Mouse (Mus musculus): ENCODE data around the gene Gm4981. TPM values are rescaled to one million over a fixed set of nuclear protein-coding genes. Genes with fewer than 3 reads are reported as not detected.
"Not testable (repeated sequence)": the region's sequence is repeated elsewhere in the genome, so short reads cannot be mapped to it uniquely, and the experiment has no call there.

The Gm4981 gene
- polyA plus RNA-seq, 1 experiment: not detected

DNA sequence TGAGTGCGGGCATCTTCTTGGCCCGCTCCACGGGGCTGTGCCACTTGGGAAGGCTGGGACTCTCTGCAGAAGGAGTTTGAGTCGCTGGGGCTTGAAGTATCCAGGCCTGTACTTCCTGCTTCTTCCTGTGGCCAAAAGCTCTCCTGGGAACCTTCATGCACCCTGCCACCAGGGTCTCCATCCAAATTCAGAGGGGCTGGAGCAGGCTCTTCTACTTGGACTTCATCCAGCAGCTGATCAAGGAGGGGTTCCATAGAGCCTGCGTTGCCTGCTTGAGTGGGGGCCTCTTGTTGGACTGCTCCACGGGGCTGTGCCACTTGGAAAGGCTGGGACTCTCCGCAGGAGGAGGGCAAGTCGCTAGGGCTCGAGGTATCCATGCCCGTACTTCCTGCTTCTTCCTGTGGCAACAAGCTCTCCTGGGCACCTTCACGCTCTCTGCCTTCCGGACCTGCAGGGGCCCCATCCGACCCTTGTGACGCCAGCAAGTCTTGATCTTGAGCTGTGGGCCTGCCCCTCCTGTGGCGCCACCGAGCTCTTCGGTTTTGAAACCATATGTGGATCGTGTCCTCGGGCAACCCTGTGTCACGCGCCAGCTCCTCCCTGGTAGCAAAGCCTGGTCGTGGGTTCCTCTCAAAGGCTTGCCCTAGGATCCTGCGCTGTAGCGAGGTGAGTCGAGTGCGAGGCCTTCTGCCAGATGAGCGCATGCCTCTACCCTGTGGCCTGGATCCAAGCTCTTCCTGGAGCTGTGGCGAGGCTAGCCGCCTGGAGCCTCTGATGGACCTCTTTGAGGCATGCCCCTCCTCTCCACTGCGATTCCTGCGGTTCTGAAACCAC, 12.3 kb downstream of the Gm4981 start:
- WGBS: 86% methylated on average over 31 of the region's 31 CpGs
- H3K4me3 ChIP-seq (ENCODE audit: extremely low read depth, insufficient read depth, insufficient read length); H3K27me3 ChIP-seq (ENCODE audit: control insufficient read depth, insufficient read depth, low read length); H3K36me3 ChIP-seq (ENCODE audit: control insufficient read depth, insufficient read depth, low read length); H3K4me1 ChIP-seq (ENCODE audit: control insufficient read depth, insufficient read depth, insufficient read length); H3K27ac ChIP-seq (ENCODE audit: insufficient read depth, low read length): not testable (repeated sequence)
- DNase-seq (ENCODE audit: low read depth in 1 of 2, low spot score in 2 of 2): peak in 1 of 2 experiments; percentile 74

DNA sequence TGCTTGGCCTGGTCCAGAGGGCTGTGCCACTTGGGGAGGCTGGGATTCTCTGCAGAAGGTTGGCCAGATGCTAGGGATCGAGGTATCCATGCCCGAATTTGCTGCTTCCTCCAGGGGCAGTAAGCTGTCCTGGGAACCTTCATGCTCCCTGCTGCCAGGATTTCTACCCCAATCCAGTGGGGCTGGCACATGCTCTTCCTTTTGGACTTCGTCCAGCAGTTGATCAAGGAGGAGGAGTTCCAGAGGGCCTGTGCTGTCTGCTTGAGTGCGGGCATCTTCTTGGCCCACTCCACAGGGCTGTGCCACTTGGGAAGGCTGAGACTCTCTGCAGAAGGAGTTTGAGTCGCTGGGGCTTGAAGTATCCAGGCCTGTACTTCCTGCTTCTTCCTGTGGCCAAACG, 13.3 kb downstream of the Gm4981 start:
- H3K4me1 ChIP-seq (ENCODE audit: control insufficient read depth, insufficient read depth, insufficient read length): not testable (repeated sequence)

DNA sequence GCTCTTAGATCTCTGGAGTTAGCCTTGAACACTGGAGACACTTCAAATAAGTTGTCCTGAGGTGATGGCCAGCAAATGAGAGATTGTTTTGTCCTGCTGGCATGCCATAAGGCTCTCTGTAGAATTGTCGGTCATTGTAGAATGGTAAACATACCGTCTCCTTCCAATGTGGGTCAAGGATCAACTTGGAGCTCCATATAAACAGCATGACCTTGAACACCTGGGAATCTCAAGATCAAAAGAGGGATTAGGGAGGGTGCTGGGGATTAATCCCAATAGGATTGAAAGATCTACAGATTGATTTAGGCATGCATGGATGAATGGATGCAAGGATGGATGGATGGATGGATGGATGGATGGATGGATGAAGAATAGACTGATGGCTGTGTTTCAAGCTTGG, 14.9 kb downstream of the Gm4981 start:
- 91% methylated on average over 2 of the region's 2 CpGs for WGBS
- H3K27ac ChIP-seq (ENCODE audit: insufficient read depth, low read length); DNase-seq (ENCODE audit: low read depth in 1 of 2, low spot score in 2 of 2); H3K36me3 ChIP-seq (ENCODE audit: control insufficient read depth, insufficient read depth, low read length); H3K27me3 ChIP-seq (ENCODE audit: control insufficient read depth, insufficient read depth, low read length); H3K4me1 ChIP-seq (ENCODE audit: control insufficient read depth, insufficient read depth, insufficient read length); H3K4me3 ChIP-seq (ENCODE audit: extremely low read depth, insufficient read depth, insufficient read length): not testable (repeated sequence)

More for the DNA sequence above, 13.3 kb downstream of the Gm4981 start:
- WGBS: 80% methylated on average over 4 of the region's 6 CpGs
- not testable (repeated sequence) for H3K27me3 ChIP-seq (ENCODE audit: control insufficient read depth, insufficient read depth, low read length); H3K36me3 ChIP-seq (ENCODE audit: control insufficient read depth, insufficient read depth, low read length); H3K27ac ChIP-seq (ENCODE audit: insufficient read depth, low read length); H3K4me3 ChIP-seq (ENCODE audit: extremely low read depth, insufficient read depth, insufficient read length); DNase-seq (ENCODE audit: low read depth in 1 of 2, low spot score in 2 of 2)

DNA sequence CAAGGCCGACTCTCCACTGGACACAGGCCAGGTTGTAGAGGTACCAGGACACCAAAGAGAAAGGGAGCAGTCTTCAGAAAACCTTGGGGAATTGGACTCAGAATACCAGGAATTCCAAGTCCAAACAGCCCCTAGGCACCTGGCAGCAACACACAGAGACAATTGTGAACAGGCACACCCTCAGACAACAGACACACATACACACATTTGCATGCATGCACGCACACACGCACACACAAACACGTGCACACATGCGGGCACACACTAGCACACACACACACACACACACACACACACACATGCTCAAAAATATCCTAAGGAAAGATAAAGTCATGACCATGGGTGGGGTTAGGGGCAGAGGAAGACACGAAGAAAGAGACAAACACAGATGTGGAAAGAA, 15.8 kb downstream of the Gm4981 start:
- H3K27me3 ChIP-seq (ENCODE audit: control insufficient read depth, insufficient read depth, low read length): no peaks in the 10 kb centered on the region
- peak in 1 of 2 experiments; percentile 34 for DNase-seq (ENCODE audit: low read depth in 1 of 2, low spot score in 2 of 2)
- no peak overlapping the region for H3K4me3 ChIP-seq (ENCODE audit: extremely low read depth, insufficient read depth, insufficient read length)
- no peaks in the 10 kb centered on the region for H3K4me1 ChIP-seq (ENCODE audit: control insufficient read depth, insufficient read depth, insufficient read length)
- no peaks in the 10 kb centered on the region for H3K36me3 ChIP-seq (ENCODE audit: control insufficient read depth, insufficient read depth, low read length)
- WGBS: 84% methylated on average over 6 of the region's 6 CpGs
- TF ChIP-seq CTCF (IDR thresholded peaks at IDR 0.05; ENCODE audit: extremely low read depth, insufficient read depth, insufficient read length, insufficient replicate concordance) (no peak), POLR2A (IDR thresholded peaks at IDR 0.05; ENCODE audit: low read depth, low read length) (no peak)
- no peak overlapping the region for H3K27ac ChIP-seq (ENCODE audit: insufficient read depth, low read length)

DNA sequence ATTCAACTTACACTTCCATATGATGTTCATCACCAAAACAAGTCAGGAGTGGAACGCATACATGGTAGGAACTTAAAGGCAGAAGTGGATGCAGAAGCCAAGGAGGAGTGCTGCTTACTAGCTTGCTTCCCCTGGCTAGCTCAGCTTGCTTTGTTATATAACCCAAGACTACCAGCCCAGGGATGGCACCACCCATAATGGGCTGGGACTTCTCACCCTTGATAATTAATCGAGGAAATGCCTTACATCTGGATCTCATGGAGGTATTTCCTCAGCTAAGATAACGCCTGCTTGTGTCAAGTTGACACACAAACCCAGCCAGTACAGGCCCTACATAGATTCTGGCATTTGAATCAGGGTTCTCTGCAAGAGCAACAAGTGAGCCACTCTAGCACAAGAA, 19.1 kb downstream of the Gm4981 start:
- no peak for DNase-seq (ENCODE audit: low read depth in 1 of 2, low spot score in 2 of 2)
- Histone ChIP-seq H3K4me1 (ENCODE audit: control insufficient read depth, insufficient read depth, insufficient read length) (no peaks in the 10 kb centered on the region), H3K4me3 (ENCODE audit: extremely low read depth, insufficient read depth, insufficient read length) (no peak overlapping the region), H3K27me3 (ENCODE audit: control insufficient read depth, insufficient read depth, low read length) (no peaks in the 10 kb centered on the region; the same call in 1 of the 2 replicates), H3K27ac (ENCODE audit: insufficient read depth, low read length) (no peak overlapping the region), H3K36me3 (ENCODE audit: control insufficient read depth, insufficient read depth, low read length) (no peaks in the 10 kb centered on the region)
- WGBS: 85% methylated on average over 3 of the region's 3 CpGs
- no peak for TF ChIP-seq POLR2A (IDR thresholded peaks at IDR 0.05; ENCODE audit: low read depth, low read length)
- TF ChIP-seq CTCF (IDR thresholded peaks at IDR 0.05; ENCODE audit: extremely low read depth, insufficient read depth, insufficient read length, insufficient replicate concordance): no peak

DNA sequence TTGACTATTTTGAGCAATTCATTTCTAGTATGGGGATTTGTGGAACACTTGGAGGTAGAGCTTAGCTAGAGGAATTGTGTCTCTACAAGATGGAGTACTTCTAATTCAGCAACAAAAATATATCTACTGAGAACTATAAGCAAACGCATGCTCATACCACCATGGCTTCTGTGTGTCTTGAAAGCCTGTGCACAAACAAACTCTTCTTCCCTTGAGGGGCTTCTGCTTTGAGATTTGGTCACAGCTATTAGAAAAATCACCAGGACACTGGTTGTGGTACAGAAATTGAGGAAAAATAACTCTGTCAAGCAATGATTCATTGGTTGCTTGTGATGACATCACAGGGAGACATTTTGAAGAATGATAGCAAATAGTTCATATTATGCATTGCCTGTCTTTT, 21.1 kb downstream of the Gm4981 start:
- Histone ChIP-seq H3K4me3 (ENCODE audit: extremely low read depth, insufficient read depth, insufficient read length) (no peak overlapping the region), H3K4me1 (ENCODE audit: control insufficient read depth, insufficient read depth, insufficient read length) (no peaks in the 10 kb centered on the region), H3K36me3 (ENCODE audit: control insufficient read depth, insufficient read depth, low read length) (no peaks in the 10 kb centered on the region), H3K27me3 (ENCODE audit: control insufficient read depth, insufficient read depth, low read length) (no peaks in the 10 kb centered on the region; the same call in 1 of the 2 replicates), H3K27ac (ENCODE audit: insufficient read depth, low read length) (no peak overlapping the region)
- WGBS: 87% methylated on average over 1 of the region's 1 CpGs
- no peak for DNase-seq (ENCODE audit: low read depth in 1 of 2, low spot score in 2 of 2)
- TF ChIP-seq POLR2A (IDR thresholded peaks at IDR 0.05; ENCODE audit: low read depth, low read length) (no peak), CTCF (IDR thresholded peaks at IDR 0.05; ENCODE audit: extremely low read depth, insufficient read depth, insufficient read length, insufficient replicate concordance) (no peak)

DNA sequence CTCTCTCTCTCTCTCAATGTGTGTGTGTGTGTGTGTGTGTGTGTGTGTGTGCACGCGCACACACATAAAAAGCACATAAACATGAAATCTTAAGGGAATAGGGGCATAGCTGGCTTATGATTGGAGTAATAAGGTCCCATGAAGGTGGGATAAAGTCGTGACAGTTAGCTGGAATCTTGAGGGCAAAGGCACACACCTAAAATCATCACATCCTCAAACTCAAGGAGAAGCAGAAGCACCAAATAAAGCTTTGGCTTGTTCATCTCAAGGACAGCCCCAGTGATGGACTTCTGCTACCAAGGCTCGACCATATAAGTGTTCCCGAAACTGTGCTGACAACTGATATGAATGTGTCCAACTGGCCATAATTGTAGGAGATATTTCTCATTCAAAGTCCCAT, 21.6 kb downstream of the Gm4981 start:
- DNase-seq (ENCODE audit: low read depth in 1 of 2, low spot score in 2 of 2): no peak
- TF ChIP-seq POLR2A (IDR thresholded peaks at IDR 0.05; ENCODE audit: low read depth, low read length): no peak
- no peak for TF ChIP-seq CTCF (IDR thresholded peaks at IDR 0.05; ENCODE audit: extremely low read depth, insufficient read depth, insufficient read length, insufficient replicate concordance)

More for the DNA sequence above, 21.6 kb downstream of the Gm4981 start:
- no peak overlapping the region for H3K4me3 ChIP-seq (ENCODE audit: extremely low read depth, insufficient read depth, insufficient read length)
- H3K4me1 ChIP-seq (ENCODE audit: control insufficient read depth, insufficient read depth, insufficient read length): no peaks in the 10 kb centered on the region
- no peaks in the 10 kb centered on the region for H3K36me3 ChIP-seq (ENCODE audit: control insufficient read depth, insufficient read depth, low read length)
- H3K27ac ChIP-seq (ENCODE audit: insufficient read depth, low read length): no peak overlapping the region
- WGBS: 79% methylated on average over 5 of the region's 5 CpGs
- no peaks in the 10 kb centered on the region; the same call in 1 of the 2 replicates for H3K27me3 ChIP-seq (ENCODE audit: control insufficient read depth, insufficient read depth, low read length)
